Mouse (Mus musculus): ENCODE measurements around the gene Tnrc6c. TPM values are rescaled to one million over a fixed set of nuclear protein-coding genes. Genes with fewer than 3 reads are reported as not detected.

The Tnrc6c gene
- polyA plus RNA-seq, 1 experiment from 2014 or later = 28.1 TPM

DNA sequence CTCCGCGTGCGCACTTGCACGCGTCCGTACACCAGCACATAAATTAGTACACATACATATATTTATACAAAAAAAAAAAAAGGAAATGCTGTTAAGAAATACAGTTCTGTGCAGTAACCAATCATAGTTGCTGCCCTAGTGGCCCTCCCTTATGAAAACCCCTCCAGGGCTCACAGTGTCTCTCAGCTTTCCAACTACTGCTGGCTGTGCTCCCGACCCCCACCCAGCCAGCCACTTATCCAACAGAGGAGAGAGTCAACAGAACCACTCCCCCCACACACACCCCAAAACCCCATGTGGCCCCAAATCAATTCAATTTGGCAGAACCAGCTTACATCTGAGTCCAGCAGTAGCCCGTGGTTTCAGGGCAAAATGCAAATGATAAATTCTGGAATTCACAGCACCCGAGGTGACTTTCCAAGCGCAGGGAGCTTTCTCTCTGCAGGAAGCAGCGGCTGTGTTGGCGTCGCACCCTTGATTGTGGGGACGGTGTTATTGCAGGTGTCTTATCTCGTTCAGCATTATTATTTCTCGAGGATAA, 36.7 kb upstream of the Tnrc6c start:
- Histone ChIP-seq H3K4me2 (ENCODE audit: low read length) (peak overlapping the region; percentile 39), H3K9ac (ENCODE audit: low read depth, low read length) (peak overlapping the region; percentile 40; the same call in 1 of the 2 replicates), H3K4me1 (ENCODE audit: control insufficient read depth, insufficient read depth, low read length) (peaks cover 21% of the 10 kb centered on the region), H3K4me3 (ENCODE audit: low read depth, low read length) (no peak overlapping the region), H3K27me3 (ENCODE audit: control insufficient read depth, insufficient read depth, low read depth, low read length) (no peaks in the 10 kb centered on the region), H3K27ac (ENCODE audit: low read length) (peak overlapping the region; percentile 82), H3K9me3 (replicated peaks; ENCODE audit: control insufficient read depth, low read length, poor library complexity, severe bottlenecking) (no peaks in the 10 kb centered on the region), H3K36me3 (ENCODE audit: control insufficient read depth, insufficient read depth, low read length) (no peaks in the 10 kb centered on the region)
- WGBS = 12% methylated on average over 16 of the region's 16 CpGs
- no peak for ATAC-seq

DNA sequence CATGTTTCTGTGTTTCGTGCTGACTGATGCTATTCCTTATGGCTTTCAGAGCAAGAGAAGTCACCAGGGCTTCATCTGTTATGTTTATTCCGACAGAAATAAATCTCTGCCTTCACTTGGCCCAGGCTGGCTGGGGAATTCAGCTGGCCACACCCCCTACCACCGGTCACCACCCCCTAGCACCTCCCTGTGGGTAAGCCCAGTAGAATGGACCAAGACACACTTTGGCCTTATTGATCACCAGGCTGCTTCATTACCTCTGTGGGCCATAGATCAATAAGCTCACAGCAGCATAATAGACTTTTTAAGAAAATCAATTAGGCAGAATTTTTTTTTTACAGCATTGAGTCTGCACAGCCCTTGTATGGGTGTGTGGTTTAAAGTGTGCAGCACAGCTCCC, 35.9 kb upstream of the Tnrc6c start:
- Histone ChIP-seq H3K4me3 (ENCODE audit: low read depth, low read length) (no peak overlapping the region), H3K36me3 (ENCODE audit: control insufficient read depth, insufficient read depth, low read length) (no peaks in the 10 kb centered on the region), H3K4me1 (ENCODE audit: control insufficient read depth, insufficient read depth, low read length) (peaks cover 19% of the 10 kb centered on the region), H3K27ac (ENCODE audit: low read length) (peak overlapping the region; percentile 82), H3K9me3 (replicated peaks; ENCODE audit: control insufficient read depth, low read length, poor library complexity, severe bottlenecking) (no peaks in the 10 kb centered on the region), H3K27me3 (ENCODE audit: control insufficient read depth, insufficient read depth, low read depth, low read length) (no peaks in the 10 kb centered on the region), H3K4me2 (ENCODE audit: low read length) (peak overlapping the region; percentile 39; the same call in 1 of the 2 replicates), H3K9ac (ENCODE audit: low read depth, low read length) (no peak overlapping the region)
- ATAC-seq = no peak
- WGBS = 13% methylated on average over 3 of the region's 3 CpGs

DNA sequence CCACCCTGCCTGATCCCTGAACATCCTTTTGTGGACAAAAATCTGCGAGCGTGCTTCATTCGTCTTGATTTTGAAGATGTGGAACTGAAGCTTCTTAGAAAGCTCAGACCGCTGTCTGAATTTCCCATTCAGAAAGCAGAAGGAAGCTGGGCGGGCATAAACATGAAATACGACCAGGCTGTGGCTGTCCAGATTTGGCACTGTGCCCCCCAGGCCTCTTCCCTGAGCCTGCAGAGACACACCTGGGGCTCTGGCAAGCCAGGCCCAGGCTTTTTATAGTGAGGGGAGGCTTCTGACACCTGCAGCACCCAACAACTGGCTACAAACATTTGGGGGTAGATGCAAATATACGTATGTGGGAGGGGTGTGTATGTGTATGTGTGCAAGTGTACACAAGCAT, 35.3 kb upstream of the Tnrc6c start:
- ATAC-seq = no peak
- Histone ChIP-seq H3K9me3 (replicated peaks; ENCODE audit: control insufficient read depth, low read length, poor library complexity, severe bottlenecking) (no peaks in the 10 kb centered on the region), H3K4me1 (ENCODE audit: control insufficient read depth, insufficient read depth, low read length) (peaks cover 19% of the 10 kb centered on the region), H3K27me3 (ENCODE audit: control insufficient read depth, insufficient read depth, low read depth, low read length) (no peaks in the 10 kb centered on the region), H3K4me3 (ENCODE audit: low read depth, low read length) (no peak overlapping the region), H3K9ac (ENCODE audit: low read depth, low read length) (peak overlapping the region; percentile 31; the same call in 1 of the 2 replicates), H3K27ac (ENCODE audit: low read length) (peak overlapping the region; percentile 82), H3K36me3 (ENCODE audit: control insufficient read depth, insufficient read depth, low read length) (no peaks in the 10 kb centered on the region), H3K4me2 (ENCODE audit: low read length) (no peak overlapping the region)
- WGBS = 57% methylated on average over 7 of the region's 7 CpGs

DNA sequence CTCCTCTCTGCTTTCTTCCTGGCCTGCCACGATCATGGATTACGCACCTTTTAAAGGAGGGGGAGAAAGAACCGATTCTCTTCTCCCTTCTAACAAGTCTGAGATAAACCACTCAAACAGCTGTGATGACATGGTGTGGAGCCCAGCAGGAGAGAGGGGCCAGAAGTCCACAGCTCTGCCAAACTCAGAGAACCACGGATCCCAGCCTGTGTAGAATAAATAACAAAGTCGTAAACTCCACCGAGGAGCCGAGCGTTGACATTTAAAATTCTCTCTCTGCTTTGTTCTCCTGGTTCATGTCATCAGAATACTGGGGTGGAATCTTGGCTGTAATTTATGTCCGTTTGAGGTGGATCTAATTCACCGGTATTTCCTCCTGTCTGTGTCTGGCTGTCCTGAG, 34.5 kb upstream of the Tnrc6c start:
- no peak overlapping the region for H3K4me3 ChIP-seq (ENCODE audit: low read depth, low read length)
- no peaks in the 10 kb centered on the region for H3K9me3 ChIP-seq (replicated peaks; ENCODE audit: control insufficient read depth, low read length, poor library complexity, severe bottlenecking)
- H3K4me1 ChIP-seq (ENCODE audit: control insufficient read depth, insufficient read depth, low read length) = peaks cover 19% of the 10 kb centered on the region
- H3K27me3 ChIP-seq (ENCODE audit: control insufficient read depth, insufficient read depth, low read depth, low read length) = no peaks in the 10 kb centered on the region
- no peak overlapping the region for H3K4me2 ChIP-seq (ENCODE audit: low read length)
- no peaks in the 10 kb centered on the region for H3K36me3 ChIP-seq (ENCODE audit: control insufficient read depth, insufficient read depth, low read length)
- 61% methylated on average over 10 of the region's 10 CpGs for WGBS
- ATAC-seq = no peak
- no peak overlapping the region for H3K27ac ChIP-seq (ENCODE audit: low read length)
- no peak overlapping the region for H3K9ac ChIP-seq (ENCODE audit: low read depth, low read length)

DNA sequence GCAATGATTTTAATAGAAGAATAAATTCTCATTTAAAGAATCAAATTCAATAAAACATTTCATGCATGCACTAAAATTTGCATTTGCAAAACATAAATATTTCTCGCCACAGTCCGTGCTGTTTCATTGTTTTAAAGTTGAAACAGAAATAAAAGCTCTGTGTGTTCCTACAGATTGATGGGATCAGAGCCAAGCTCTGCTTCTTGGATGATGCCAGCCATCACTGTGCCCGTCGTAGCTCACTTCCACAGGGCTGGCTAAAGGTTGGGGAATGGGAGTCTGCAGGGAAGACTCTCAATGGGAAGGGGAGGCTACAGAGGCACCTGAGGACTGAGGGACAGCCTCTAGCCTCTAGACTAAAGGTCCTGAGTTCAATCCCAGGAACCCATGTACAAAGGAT, 28.9 kb upstream of the Tnrc6c start:
- Histone ChIP-seq H3K27me3 (ENCODE audit: control insufficient read depth, insufficient read depth, low read depth, low read length) (no peaks in the 10 kb centered on the region), H3K9ac (ENCODE audit: low read depth, low read length) (no peak overlapping the region), H3K4me1 (ENCODE audit: control insufficient read depth, insufficient read depth, low read length) (peaks cover 27% of the 10 kb centered on the region), H3K36me3 (ENCODE audit: control insufficient read depth, insufficient read depth, low read length) (no peaks in the 10 kb centered on the region), H3K4me2 (ENCODE audit: low read length) (no peak overlapping the region), H3K4me3 (ENCODE audit: low read depth, low read length) (no peak overlapping the region), H3K27ac (ENCODE audit: low read length) (no peak overlapping the region), H3K9me3 (replicated peaks; ENCODE audit: control insufficient read depth, low read length, poor library complexity, severe bottlenecking) (no peaks in the 10 kb centered on the region)
- ATAC-seq = no peak
- WGBS = 67% methylated on average over 4 of the region's 4 CpGs

DNA sequence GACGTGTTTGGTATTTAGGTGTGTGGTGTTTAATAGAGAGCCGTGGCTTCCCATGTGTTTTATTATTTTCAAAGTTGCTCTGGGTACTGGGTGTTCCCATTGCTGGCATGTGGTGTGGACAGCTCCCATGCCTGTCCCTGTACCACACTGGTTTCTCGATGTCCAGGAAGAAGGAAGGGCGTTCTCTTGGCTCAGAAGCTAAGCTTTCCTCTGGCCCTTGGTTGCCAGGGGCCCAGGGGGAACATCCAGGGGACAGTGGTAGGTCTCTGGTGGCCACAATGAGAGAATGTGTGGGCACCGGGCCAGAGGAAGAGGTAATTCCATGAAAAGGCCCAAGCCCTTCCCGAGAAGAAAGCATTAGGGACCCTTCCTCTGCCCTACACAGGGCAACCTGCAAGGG, 27.5 kb upstream of the Tnrc6c start:
- Histone ChIP-seq H3K4me1 (ENCODE audit: control insufficient read depth, insufficient read depth, low read length) (peaks cover 27% of the 10 kb centered on the region), H3K9me3 (replicated peaks; ENCODE audit: control insufficient read depth, low read length, poor library complexity, severe bottlenecking) (no peaks in the 10 kb centered on the region), H3K4me2 (ENCODE audit: low read length) (peak overlapping the region; percentile 18; the same call in 1 of the 2 replicates), H3K9ac (ENCODE audit: low read depth, low read length) (peak overlapping the region; percentile 52), H3K36me3 (ENCODE audit: control insufficient read depth, insufficient read depth, low read length) (no peaks in the 10 kb centered on the region), H3K27ac (ENCODE audit: low read length) (peak overlapping the region; percentile 90), H3K4me3 (ENCODE audit: low read depth, low read length) (no peak overlapping the region), H3K27me3 (ENCODE audit: control insufficient read depth, insufficient read depth, low read depth, low read length) (no peaks in the 10 kb centered on the region)
- 61% methylated on average over 6 of the region's 6 CpGs for WGBS
- ATAC-seq = no peak

DNA sequence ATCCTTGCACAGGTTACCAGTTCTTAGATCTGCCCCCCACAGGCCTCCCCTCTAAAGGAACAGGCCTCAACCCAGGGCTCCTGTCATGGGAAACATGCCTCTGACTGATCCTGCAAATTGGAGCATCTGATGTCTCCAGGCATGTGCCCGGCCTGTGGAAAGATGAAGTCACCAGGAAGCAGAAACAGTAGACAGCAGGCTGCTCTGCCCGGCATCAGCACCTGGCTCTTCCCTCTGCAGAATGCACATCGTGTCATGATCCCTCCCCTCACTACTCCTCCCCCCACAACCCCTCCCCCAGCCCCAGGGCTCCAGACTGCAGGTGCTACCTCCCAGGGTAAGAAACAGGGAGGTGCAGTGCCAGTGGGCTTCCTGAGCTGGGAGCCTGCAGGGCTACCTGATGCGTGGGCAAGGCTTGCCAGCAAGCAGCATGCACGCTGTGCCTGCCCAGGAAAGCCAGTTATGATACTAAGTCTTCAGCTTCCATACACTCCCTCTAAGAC, 27.0 kb upstream of the Tnrc6c start:
- peak overlapping the region; percentile 52 for H3K9ac ChIP-seq (ENCODE audit: low read depth, low read length)
- WGBS = 14% methylated on average over 5 of the region's 5 CpGs
- peak; percentile 47 for ATAC-seq
- peaks cover 27% of the 10 kb centered on the region for H3K4me1 ChIP-seq (ENCODE audit: control insufficient read depth, insufficient read depth, low read length)
- H3K27ac ChIP-seq (ENCODE audit: low read length) = peak overlapping the region; percentile 90
- H3K9me3 ChIP-seq (replicated peaks; ENCODE audit: control insufficient read depth, low read length, poor library complexity, severe bottlenecking) = no peaks in the 10 kb centered on the region
- no peak overlapping the region for H3K4me3 ChIP-seq (ENCODE audit: low read depth, low read length)
- H3K36me3 ChIP-seq (ENCODE audit: control insufficient read depth, insufficient read depth, low read length) = no peaks in the 10 kb centered on the region
- H3K4me2 ChIP-seq (ENCODE audit: low read length) = peak overlapping the region; percentile 18; the same call in 1 of the 2 replicates
- H3K27me3 ChIP-seq (ENCODE audit: control insufficient read depth, insufficient read depth, low read depth, low read length) = no peaks in the 10 kb centered on the region

DNA sequence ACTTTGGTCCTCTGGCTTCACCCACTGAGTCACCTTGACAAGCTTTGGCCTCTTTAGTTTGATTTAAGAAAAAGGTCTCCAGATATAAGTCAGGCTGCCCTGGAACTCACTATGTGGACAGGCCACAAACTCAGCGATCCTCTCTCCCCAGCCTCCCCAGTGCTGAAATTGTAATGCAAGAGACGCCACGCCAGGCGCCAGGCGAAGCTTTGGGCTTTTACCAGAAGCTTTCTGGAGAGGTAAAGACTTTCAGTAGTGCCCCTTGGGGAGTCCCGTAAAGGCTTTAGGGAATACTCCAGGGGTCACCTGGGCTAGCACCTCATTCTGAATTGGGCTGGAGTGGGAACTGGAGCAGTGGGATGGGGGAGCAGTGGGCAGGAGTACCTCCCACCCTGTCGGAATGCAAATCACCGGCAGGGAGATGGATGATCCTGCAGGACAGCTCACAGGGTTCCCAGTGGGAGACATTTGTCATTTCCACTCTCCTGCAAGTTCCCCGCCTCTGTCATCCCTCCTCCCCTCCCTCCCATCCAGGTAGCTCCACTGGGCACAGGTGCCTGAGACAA, 26.3 kb upstream of the Tnrc6c start:
- no peaks in the 10 kb centered on the region for H3K9me3 ChIP-seq (replicated peaks; ENCODE audit: control insufficient read depth, low read length, poor library complexity, severe bottlenecking)
- H3K4me2 ChIP-seq (ENCODE audit: low read length) = peak overlapping the region; percentile 48
- no peaks in the 10 kb centered on the region for H3K27me3 ChIP-seq (ENCODE audit: control insufficient read depth, insufficient read depth, low read depth, low read length)
- peak; percentile 9; the same call in 1 of the 2 replicates for ATAC-seq
- peak overlapping the region; percentile 62 for H3K9ac ChIP-seq (ENCODE audit: low read depth, low read length)
- H3K4me3 ChIP-seq (ENCODE audit: low read depth, low read length) = peak overlapping the region; percentile 13
- WGBS = 5% methylated on average over 9 of the region's 9 CpGs
- H3K4me1 ChIP-seq (ENCODE audit: control insufficient read depth, insufficient read depth, low read length) = peaks cover 27% of the 10 kb centered on the region
- H3K27ac ChIP-seq (ENCODE audit: low read length) = peak overlapping the region; percentile 90
- no peaks in the 10 kb centered on the region for H3K36me3 ChIP-seq (ENCODE audit: control insufficient read depth, insufficient read depth, low read length)

DNA sequence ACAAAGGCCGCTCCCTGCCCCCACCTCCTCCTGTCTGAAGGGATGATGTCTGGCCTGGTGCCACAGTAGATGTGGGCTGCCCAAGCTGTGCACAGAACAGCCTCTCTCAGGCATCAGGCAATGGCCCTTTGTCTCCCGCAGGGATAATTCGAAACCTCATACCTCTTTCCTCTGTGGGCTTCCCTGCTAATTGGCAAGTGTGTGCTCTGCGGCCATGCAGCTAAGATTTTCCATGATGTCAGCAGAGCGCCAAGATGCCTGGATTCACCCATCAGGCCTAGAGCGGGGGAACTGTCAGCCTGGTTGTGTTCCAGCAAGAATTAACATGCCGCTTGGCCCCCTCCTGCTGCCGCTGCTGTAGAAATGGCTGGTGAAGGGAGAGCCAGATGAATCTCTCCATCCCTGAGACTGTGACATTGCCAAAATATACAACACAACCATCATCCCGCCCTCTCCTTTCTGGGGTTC, 25.7 kb upstream of the Tnrc6c start:
- Histone ChIP-seq H3K27me3 (ENCODE audit: control insufficient read depth, insufficient read depth, low read depth, low read length) (no peaks in the 10 kb centered on the region), H3K27ac (ENCODE audit: low read length) (peak overlapping the region; percentile 90), H3K9ac (ENCODE audit: low read depth, low read length) (peak overlapping the region; percentile 62), H3K4me1 (ENCODE audit: control insufficient read depth, insufficient read depth, low read length) (peaks cover 27% of the 10 kb centered on the region), H3K4me2 (ENCODE audit: low read length) (peak overlapping the region; percentile 48), H3K9me3 (replicated peaks; ENCODE audit: control insufficient read depth, low read length, poor library complexity, severe bottlenecking) (no peaks in the 10 kb centered on the region), H3K36me3 (ENCODE audit: control insufficient read depth, insufficient read depth, low read length) (no peaks in the 10 kb centered on the region), H3K4me3 (ENCODE audit: low read depth, low read length) (peak overlapping the region; percentile 13)
- peak; percentile 76 for ATAC-seq
- 5% methylated on average over 9 of the region's 9 CpGs for WGBS
